Mouse (Mus musculus) v-Abl transformed pro-B cells (cell line): ENCODE results near the gene Ndc80.

Experiments
- in situ Hi-C, 2 experiments: fragments of 400-800 bp; cut with MboI; formaldehyde crosslinking; loops; one replicate each; pipeline ENCODE4 v1.15.1; 2025; ENCODE audit not compliant: unreplicated experiment in 2 of 2

Gene Ndc80

GRCm38 (mm10) chr17:71484711-71485110, 41.9 kb downstream of the Ndc80 start:
- in situ Hi-C loops, result loop anchor here in 1 of 2 experiments (25.0 kb wide), 2 partner anchors 622 to 1753 kb away; partner anchors contain the start of gene Tgif1

- in situ Hi-C loops, result loop anchor here in 1 of 2 experiments (25.0 kb wide), 2 partner anchors 621 to 1754 kb away; partner anchors contain the start of gene Tgif1
Observed at GRCm38 (mm10) chr17:71483418-71484060, 43.1 kb downstream of the Ndc80 start.

- in situ Hi-C loops, result loop anchor here in 1 of 2 experiments (5.0 to 25.0 kb wide), 3 partner anchors 48 to 1758 kb away; partner anchors contain the start of genes Ndc80 and Tgif1
Observed at GRCm38 (mm10) chr17:71479381-71479901, 47.2 kb downstream of the Ndc80 start.

GRCm38 (mm10) chr17:71477481-71477880, 49.2 kb downstream of the Ndc80 start:
- in situ Hi-C loops, result loop anchor here in 1 of 2 experiments (5.0 to 25.0 kb wide), 3 partner anchors 50 to 1760 kb away; partner anchors contain the start of genes Ndc80 and Tgif1

- in situ Hi-C loops, result loop anchor here in 1 of 2 experiments (5.0 to 25.0 kb wide), 3 partner anchors 51 to 1761 kb away; partner anchors contain the start of genes Ndc80 and Tgif1
Observed at GRCm38 (mm10) chr17:71476346-71477020, 50.2 kb downstream of the Ndc80 start.

DNA sequence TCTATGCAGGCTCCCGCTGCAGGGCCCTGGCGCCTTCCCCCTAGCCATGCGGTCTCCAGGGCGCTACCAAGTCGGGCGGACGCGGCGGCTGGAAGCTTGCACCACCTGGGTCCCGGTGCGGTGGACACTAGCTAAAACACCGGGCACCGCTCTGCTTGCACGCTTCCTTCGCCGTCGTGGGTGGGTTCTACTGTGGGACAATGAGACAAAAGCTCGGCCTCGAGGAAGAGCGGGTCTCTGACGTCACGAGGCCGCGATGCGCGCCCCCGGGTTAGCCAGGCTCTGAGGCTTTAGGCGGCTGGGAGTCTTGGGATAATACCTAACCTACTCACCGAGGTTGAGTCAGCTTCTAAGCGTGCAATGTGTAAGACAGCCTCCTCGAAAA, 51.0 kb downstream of the Ndc80 start:
- in situ Hi-C loops, result loop anchor here in 1 of 2 experiments (5.0 to 25.0 kb wide), 3 partner anchors 52 to 1762 kb away; partner anchors contain the start of genes Ndc80 and Tgif1

- in situ Hi-C loops, result loop anchor here (5.0 to 25.0 kb wide), 4 partner anchors 52 to 1762 kb away; partner anchors contain the start of genes Ndc80 (in 2 of the 2), Tgif1 (in 1 of the 2) and Wdr43 (in 1 of the 2)
Observed at GRCm38 (mm10) chr17:71474762-71475704, 51.6 kb downstream of the Ndc80 start, which contains the start of gene Smchd1. Smchd1 (minus strand) TSS chr17:71475343.

GRCm38 (mm10) chr17:71474128-71474527, 52.5 kb downstream of the Ndc80 start:
- in situ Hi-C loops, result loop anchor here (5.0 to 25.0 kb wide), 2 partner anchors 53 to 138 kb away; partner anchors contain the start of genes Ndc80 (in 1 of the 2) and Wdr43 (in 1 of the 2)

DNA sequence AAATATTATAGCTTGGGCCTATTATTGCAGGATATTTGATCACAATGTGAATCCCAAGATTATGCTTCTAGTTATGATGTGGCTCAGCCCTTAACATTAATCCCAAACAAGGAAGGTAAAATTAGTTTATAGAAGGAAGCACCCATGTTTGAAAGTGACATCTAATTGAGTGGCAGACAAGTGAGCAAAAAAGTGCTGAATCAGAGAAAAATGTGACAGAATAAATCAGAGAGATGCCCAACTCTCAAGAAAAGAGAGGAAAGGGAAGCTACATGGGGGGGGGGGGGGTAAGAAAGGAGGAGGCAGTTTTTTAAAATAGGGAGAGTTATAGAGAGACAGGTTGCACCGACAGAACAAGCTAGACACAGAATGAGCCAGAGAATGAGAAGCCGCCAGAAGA, 55.4 kb downstream of the Ndc80 start:
- in situ Hi-C loops, result loop anchor here (5.0 to 25.0 kb wide), 2 partner anchors 56 to 141 kb away; partner anchors contain the start of genes Ndc80 (in 1 of the 2) and Wdr43 (in 1 of the 2)

DNA sequence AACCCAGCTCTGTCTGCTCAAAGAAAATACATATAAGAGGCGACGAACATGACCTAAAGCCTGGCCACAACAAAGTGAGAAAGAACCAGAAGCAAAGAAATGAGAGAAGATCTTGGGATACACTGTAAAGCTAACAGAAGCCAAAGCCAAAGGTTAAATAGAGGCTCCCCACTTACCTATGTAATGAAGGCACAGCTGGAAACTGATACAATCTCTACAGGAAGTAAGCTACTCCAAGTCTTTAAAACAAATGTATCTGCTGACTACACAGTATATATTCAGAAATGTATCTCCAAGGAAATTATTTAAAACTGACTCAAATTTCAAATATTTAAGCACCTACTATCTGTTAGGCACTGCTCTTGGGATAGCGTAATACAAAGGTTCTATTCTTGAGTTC, 66.3 kb downstream of the Ndc80 start:
- in situ Hi-C loops, result loop anchor here in 1 of 2 experiments (25.0 kb wide), 1 partner anchor 152 kb away; the partner anchor contains the start of gene Wdr43

GRCm38 (mm10) chr17:71459818-71460217, 66.8 kb downstream of the Ndc80 start, which contains the start of gene Gm4707:
Gm4707 (minus strand) TSS chr17:71459918.
- in situ Hi-C loops, result loop anchor here in 1 of 2 experiments (25.0 kb wide), 1 partner anchor 152 kb away; the partner anchor contains the start of gene Wdr43

DNA sequence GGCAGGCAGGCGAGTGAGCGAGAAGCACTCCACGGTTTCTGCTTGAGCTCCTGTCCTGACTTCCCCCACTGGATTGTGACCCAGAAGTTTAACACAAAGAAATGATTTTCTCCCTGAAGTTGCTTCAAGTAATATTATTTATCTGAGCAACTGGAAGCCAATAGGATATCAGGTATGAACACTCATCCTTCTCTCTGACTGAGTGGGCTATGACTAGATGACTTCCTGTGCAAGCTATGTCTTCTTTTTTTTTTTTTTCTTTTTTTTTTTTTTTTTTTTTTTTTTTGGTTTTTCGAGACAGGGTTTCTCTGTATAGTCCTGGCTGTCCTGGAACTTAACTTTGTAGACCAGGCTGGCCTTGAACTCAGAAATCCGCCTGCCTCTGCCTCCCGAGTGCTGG, 69.3 kb downstream of the Ndc80 start:
- in situ Hi-C loops, result loop anchor here in 1 of 2 experiments (25.0 kb wide), 1 partner anchor 155 kb away; the partner anchor contains the start of gene Wdr43
